Mouse (Mus musculus): ENCODE data around the gene Timm10b.

Timm10b gene

DNA sequence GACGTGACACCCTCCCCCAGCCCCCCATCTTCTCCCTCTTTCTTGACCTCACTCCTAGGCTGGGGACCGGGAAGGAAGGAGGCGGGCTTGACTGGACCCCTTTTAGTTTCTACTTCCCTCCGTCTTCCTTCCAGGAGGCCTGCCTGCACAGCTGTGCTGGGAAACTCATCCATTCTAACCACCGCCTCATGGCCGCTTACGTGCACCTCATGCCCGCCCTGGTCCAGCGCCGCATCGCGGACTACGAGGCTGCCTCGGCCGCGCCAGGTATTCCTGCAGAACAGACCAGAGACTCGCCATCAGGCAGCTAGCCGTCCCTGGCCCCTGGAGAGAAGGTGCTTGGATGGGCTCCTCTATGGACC, 1.0 kb downstream of the Timm10b start:
- DNase-seq: no peak

DNA sequence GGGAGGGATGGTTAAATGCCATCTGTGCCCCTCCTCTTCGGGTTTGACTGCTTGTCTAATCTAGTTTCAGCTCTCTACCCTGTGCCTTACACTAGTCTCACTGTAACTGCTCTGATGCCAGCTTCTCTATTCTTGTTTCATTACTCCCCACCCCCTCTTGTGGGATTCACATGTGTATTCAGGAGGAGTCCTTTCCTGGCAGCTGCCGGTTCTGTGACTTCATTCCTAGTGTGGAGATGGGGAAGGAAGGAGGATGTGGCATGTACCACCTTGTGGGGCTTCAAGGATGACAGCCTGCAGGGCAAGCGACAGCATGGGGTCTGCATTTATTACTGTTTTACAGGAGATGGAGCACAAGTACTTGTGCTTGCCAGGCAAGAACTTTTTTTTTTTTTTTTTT, 2.1 kb downstream of the Timm10b start:
- DNase-seq: no peak

DNA sequence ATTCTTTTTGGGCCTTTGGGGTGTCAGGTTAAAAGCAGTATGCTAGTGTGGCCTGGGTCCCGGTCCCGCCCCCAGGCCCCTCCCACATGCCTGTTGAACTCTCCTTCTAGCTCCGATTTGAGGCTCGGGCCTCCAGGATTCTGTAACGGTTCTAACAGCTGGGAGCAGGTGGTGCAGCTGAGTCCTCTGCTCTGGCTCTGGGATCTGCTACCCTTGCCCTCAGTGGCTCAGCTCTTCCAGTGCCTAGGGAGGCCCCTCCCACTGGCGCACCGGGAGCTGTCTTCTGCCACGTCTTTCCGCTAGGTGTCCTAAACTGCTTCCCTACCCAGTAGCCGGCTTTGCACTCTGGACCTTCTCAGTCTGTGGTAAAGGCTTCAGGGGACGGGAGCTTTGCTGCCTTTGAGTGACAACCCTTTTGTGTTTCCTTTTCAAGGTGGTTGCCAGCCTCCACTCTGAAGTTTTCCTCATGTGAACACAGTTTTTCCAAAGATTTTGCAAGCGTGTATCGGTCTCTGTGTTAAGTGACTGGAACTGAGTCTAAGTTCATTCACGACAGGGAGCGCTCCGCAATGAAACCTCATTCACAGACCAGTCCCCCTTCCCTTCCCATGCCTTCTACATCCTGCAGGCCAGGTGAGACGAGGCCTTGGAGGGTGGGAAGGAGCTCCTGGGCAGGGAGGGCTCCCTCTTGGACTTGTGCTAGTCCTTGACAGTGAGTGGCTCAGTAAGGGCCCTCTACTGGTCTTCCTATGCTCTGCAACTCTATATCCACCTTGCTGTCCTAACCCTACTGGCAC, 11.0 kb downstream of the Timm10b start, which contains the start of gene Dnhd1:
Gene Dnhd1 (plus strand): TSS at position 189 of the 797 bp plus-strand sequence.
- peak; percentile 63 to 69 for DNase-seq

DNA sequence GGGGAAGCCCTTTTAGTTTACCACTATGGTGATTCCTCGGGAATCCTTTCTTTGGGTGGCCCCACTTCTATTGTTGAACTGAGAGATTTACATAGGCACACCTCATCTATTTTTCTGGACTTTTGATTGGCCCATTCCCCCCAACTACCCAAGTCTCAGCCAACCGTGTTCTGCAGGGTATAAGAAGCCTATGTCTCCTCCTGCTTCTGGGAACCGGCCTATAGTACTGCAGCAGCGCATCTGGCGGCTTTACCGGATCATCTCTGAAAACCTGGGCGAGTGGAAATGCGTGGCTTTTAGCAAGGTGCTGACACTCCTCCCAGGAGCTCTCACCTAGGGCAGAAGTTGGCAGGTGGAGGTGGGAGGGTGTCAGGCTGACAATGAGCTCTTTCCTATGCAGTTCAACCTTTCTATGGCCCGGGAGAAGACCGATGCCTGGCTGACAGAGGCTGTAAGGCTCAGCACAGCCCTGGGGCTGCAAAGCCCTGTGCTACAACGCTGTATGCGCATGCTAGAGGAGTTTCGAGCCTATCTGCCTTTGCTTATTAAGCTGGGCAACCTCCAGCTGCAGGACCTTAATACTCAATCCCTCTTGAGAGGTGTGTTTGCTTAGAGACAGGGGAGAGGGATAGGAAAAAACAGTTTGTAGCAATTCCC, 45.8 kb downstream of the Timm10b start:
- DNase-seq: no peak

DNA sequence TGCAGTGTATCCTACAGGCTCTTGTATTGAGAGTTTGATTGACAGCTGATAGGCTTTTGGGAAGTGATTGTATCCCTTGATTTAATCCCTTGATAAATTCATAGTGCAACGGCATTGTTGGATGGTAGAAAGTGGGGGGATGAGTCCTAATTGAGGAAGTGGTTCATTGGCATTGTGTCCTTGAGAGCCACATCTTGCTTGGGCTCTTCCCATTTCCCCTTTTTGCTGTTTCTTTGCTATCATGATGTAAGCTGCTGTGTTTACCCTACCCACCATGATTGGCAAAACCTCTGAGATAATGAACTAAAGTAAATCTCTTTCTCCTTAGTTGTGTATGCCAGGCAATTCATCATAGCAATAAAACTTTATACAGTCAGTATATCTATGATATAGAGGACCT, 51.0 kb downstream of the Timm10b start:
- DNase-seq: no peak

All from cerebellum, postnatal 36 days (tissue).